Mouse (Mus musculus): ENCODE measurements around the gene Gm5134.
"Not testable (repeated sequence)": the region's sequence is repeated elsewhere in the genome, so short reads cannot be mapped to it uniquely, and the experiment has no call there.

The Gm5134 gene

GRCm38 (mm10) chr10:75940520-75940919 is 13.8 kb upstream of the Gm5134 start, which contains the start of gene Gm867:
Gm867 (minus strand) TSS chr10:75940672.
- no peak for DNase-seq

GRCm38 (mm10) chr10:75941042-75941824 is 13.1 kb upstream of the Gm5134 start:
- DNase-seq, result no peak

- no peak for DNase-seq
Observed at GRCm38 (mm10) chr10:75942736-75943477, 11.4 kb upstream of the Gm5134 start, which contains the start of gene Vpreb3. Vpreb3 (plus strand) TSS chr10:75943057.

GRCm38 (mm10) chr10:75944066-75944772 is 10.1 kb upstream of the Gm5134 start:
- peak; percentile 36 for DNase-seq

- no peak for DNase-seq
Observed at GRCm38 (mm10) chr10:75945213-75945612, 9.1 kb upstream of the Gm5134 start.

- DNase-seq, result no peak
Observed at GRCm38 (mm10) chr10:75945896-75946295, 8.4 kb upstream of the Gm5134 start.

GRCm38 (mm10) chr10:75948079-75948478 is 6.2 kb upstream of the Gm5134 start:
- DNase-seq, result no peak

- no peak for DNase-seq
Observed at GRCm38 (mm10) chr10:75949053-75950045, 5.0 kb upstream of the Gm5134 start.

- DNase-seq, result peak; percentile 69
Observed at GRCm38 (mm10) chr10:75950791-75951210, 3.5 kb upstream of the Gm5134 start.

GRCm38 (mm10) chr10:75951424-75952050 is 2.8 kb upstream of the Gm5134 start:
- DNase-seq, result peak; percentile 70

GRCm38 (mm10) chr10:75973846-75974245 is 19.5 kb downstream of the Gm5134 start:
- DNase-seq, result no peak

GRCm38 (mm10) chr10:75975216-75975615 is 20.9 kb downstream of the Gm5134 start:
- DNase-seq, result peak; percentile 12

GRCm38 (mm10) chr10:75978119-75978834 is 24.0 kb downstream of the Gm5134 start:
- no peak for DNase-seq

GRCm38 (mm10) chr10:75978835-75979157 is 24.5 kb downstream of the Gm5134 start:
- no peak for DNase-seq

GRCm38 (mm10) chr10:75979432-75979831 is 25.1 kb downstream of the Gm5134 start:
- DNase-seq, result no peak

- no peak for DNase-seq
Observed at GRCm38 (mm10) chr10:75990430-75991042, 36.2 kb downstream of the Gm5134 start.

GRCm38 (mm10) chr10:75993616-75994240 is 39.4 kb downstream of the Gm5134 start:
- DNase-seq, result no peak

- DNase-seq, result not testable (repeated sequence)
Observed at GRCm38 (mm10) chr10:75994531-75995210, 40.4 kb downstream of the Gm5134 start.

- DNase-seq, result no peak
Observed at GRCm38 (mm10) chr10:75995463-75995862, 41.1 kb downstream of the Gm5134 start.
